Mouse (Mus musculus) heart, embryonic 11.5 days (tissue): ENCODE measurements around the gene Nxph1. TPM values are rescaled to one million over a fixed set of nuclear protein-coding genes. Genes with fewer than 3 reads are reported as not detected.

Experiments
- ATAC-seq: fragments of 200-750 bp; cut with Nextera tagmentation; replicated peaks from 2 replicates; pipeline ENCODE4 v1.8.0; 2017; ENCODE audit warnings: moderate library complexity; ENCODE audit not compliant: insufficient number of reproducible peaks, low FRiP score, low TSS enrichment
- H3K27ac ChIP-seq: fragments of 300-500 bp; sonication (generic); 2 replicates; pipeline ENCODE4 v1.5.1; 2014; ENCODE audit warnings: mild to moderate bottlenecking, low read depth, low read length
- H3K27me3 ChIP-seq: fragments of 300-500 bp; sonication (generic); 2 replicates; pipeline ENCODE4 v1.6.1; 2014; ENCODE audit warnings: mild to moderate bottlenecking, low read length, mixed read lengths; ENCODE audit not compliant: control insufficient read depth, insufficient read depth
- H3K36me3 ChIP-seq: fragments of 300-500 bp; sonication (generic); 2 replicates; pipeline ENCODE4 v1.6.1; 2014; ENCODE audit warnings: mild to moderate bottlenecking, low read length, moderate library complexity, mixed read lengths; ENCODE audit not compliant: control insufficient read depth, insufficient read depth
- H3K4me1 ChIP-seq: fragments of 300-500 bp; sonication (generic); 2 replicates; pipeline ENCODE4 v1.6.1; 2014; ENCODE audit warnings: low read length; ENCODE audit not compliant: control insufficient read depth, insufficient read depth
- H3K4me2 ChIP-seq: fragments of 300-500 bp; sonication (generic); 2 replicates; pipeline ENCODE4 v1.6.1; 2014; ENCODE audit warnings: mild to moderate bottlenecking, moderate library complexity
- H3K4me3 ChIP-seq: fragments of 300-500 bp; sonication (generic); 2 replicates; pipeline ENCODE4 v1.5.1; 2014; ENCODE audit warnings: low read depth, low read length
- H3K9ac ChIP-seq: fragments of 300-500 bp; sonication (generic); 2 replicates; pipeline ENCODE4 v1.6.1; 2014; ENCODE audit warnings: mild to moderate bottlenecking, low read depth, low read length, moderate library complexity
- H3K9me3 ChIP-seq: fragments of 300-500 bp; sonication (generic); replicated peaks from 2 replicates; pipeline ENCODE4 v1.6.1; 2016; ENCODE audit warnings: low read length; ENCODE audit not compliant: control insufficient read depth
- WGBS: fragments of 180-500 bp; shearing (Covaris S2); extraction: QIAGEN DNeasy Blood & Tissue Kit; methylation state at CpG from one replicate; pipeline ENCODE4 v1.1.7; 2014; ENCODE audit not compliant: insufficient replicate concordance; 5-methylcytosine and 5-hydroxymethylcytosine counted together
- polyA plus RNA-seq: library from polyadenylated mRNA; unstranded; fragments of >200 nt; fragmentation: Nextera tagmentation; extraction: Ambion mirVana; gene quantifications from 2 replicates; pipeline ENCODE4 v1.2.1, GENCODE M21; 2014

The Nxph1 gene
- polyA plus RNA-seq, 1 experiment from 2014 or later: not detected

GRCm38 (mm10) chr6:8956743-8957528 lies 8.7 kb downstream of the Nxph1 start:
- H3K9me3 ChIP-seq: no peaks in the 10 kb centered on the region
- WGBS: 3% methylated on average over 25 of the region's 25 CpGs
- no peak overlapping the region for H3K4me3 ChIP-seq
- no peaks in the 10 kb centered on the region for H3K36me3 ChIP-seq
- H3K4me1 ChIP-seq: no peaks in the 10 kb centered on the region
- no peak overlapping the region for H3K27ac ChIP-seq
- no peak overlapping the region for H3K4me2 ChIP-seq
- peaks cover 66% of the 10 kb centered on the region for H3K27me3 ChIP-seq
- ATAC-seq: no peak
- H3K9ac ChIP-seq: no peak overlapping the region

- H3K4me3 ChIP-seq: no peak overlapping the region
- 0 out of 2 replicates have a peak, but pooled peaks have one; percentile 67 for ATAC-seq
- H3K4me2 ChIP-seq: no peak overlapping the region; the same call in 1 of the 2 replicates
These were observed 9.3 kb downstream of the Nxph1 start for GRCm38 (mm10) chr6:8957529-8957887.

GRCm38 (mm10) chr6:8958081-8958919 lies 10.1 kb downstream of the Nxph1 start:
- H3K27me3 ChIP-seq: peaks cover 53% of the 10 kb centered on the region
- H3K9me3 ChIP-seq: no peaks in the 10 kb centered on the region
- no peak overlapping the region for H3K4me3 ChIP-seq
- WGBS: 6% methylated on average over 28 of the region's 28 CpGs
- no peaks in the 10 kb centered on the region for H3K36me3 ChIP-seq
- peak overlapping the region; percentile 41 for H3K4me2 ChIP-seq
- no peak overlapping the region for H3K9ac ChIP-seq
- no peak overlapping the region for H3K27ac ChIP-seq
- ATAC-seq: no peak
- no peaks in the 10 kb centered on the region for H3K4me1 ChIP-seq

More at GRCm38 (mm10) chr6:8957529-8957887, 9.3 kb downstream of the Nxph1 start:
- no peak overlapping the region for H3K27ac ChIP-seq
- H3K9me3 ChIP-seq: no peaks in the 10 kb centered on the region
- peaks cover 61% of the 10 kb centered on the region for H3K27me3 ChIP-seq
- no peaks in the 10 kb centered on the region for H3K36me3 ChIP-seq
- H3K9ac ChIP-seq: no peak overlapping the region
- under 1% methylated on average over 15 of the region's 15 CpGs for WGBS
- no peaks in the 10 kb centered on the region for H3K4me1 ChIP-seq

- 72% methylated on average over 4 of the region's 4 CpGs for WGBS
- Histone ChIP-seq H3K27me3 (peaks cover 41% of the 10 kb centered on the region), H3K36me3 (no peaks in the 10 kb centered on the region), H3K4me2 (no peak overlapping the region), H3K9ac (no peak overlapping the region), H3K4me1 (no peaks in the 10 kb centered on the region), H3K27ac (no peak overlapping the region), H3K9me3 (no peaks in the 10 kb centered on the region), H3K4me3 (no peak overlapping the region)
- ATAC-seq: no peak
These were observed 11.6 kb downstream of the Nxph1 start for GRCm38 (mm10) chr6:8959810-8960209.

GRCm38 (mm10) chr6:8970576-8970975 lies 22.3 kb downstream of the Nxph1 start:
- ATAC-seq: no peak
- no peak overlapping the region for H3K4me3 ChIP-seq
- no peaks in the 10 kb centered on the region for H3K4me1 ChIP-seq
- no peak overlapping the region for H3K4me2 ChIP-seq
- H3K36me3 ChIP-seq: no peaks in the 10 kb centered on the region
- no peak overlapping the region for H3K27ac ChIP-seq
- WGBS: 53% methylated on average over 2 of the region's 2 CpGs
- no peaks in the 10 kb centered on the region for H3K9me3 ChIP-seq
- H3K9ac ChIP-seq: no peak overlapping the region
- no peaks in the 10 kb centered on the region for H3K27me3 ChIP-seq

- no peaks in the 10 kb centered on the region for H3K36me3 ChIP-seq
- ATAC-seq: no peak
- no peak overlapping the region for H3K9ac ChIP-seq
- H3K27me3 ChIP-seq: no peaks in the 10 kb centered on the region
- no peak overlapping the region for H3K27ac ChIP-seq
- no peaks in the 10 kb centered on the region for H3K9me3 ChIP-seq
- WGBS: 45% methylated on average over 4 of the region's 4 CpGs
- H3K4me3 ChIP-seq: no peak overlapping the region
- H3K4me1 ChIP-seq: no peaks in the 10 kb centered on the region
- H3K4me2 ChIP-seq: no peak overlapping the region
These were observed 31.1 kb downstream of the Nxph1 start for GRCm38 (mm10) chr6:8979237-8979871.

- WGBS: 67% methylated on average over 12 of the region's 12 CpGs
These were observed 48.2 kb downstream of the Nxph1 start for GRCm38 (mm10) chr6:8996301-8996943.

GRCm38 (mm10) chr6:8997326-8997725 lies 49.1 kb downstream of the Nxph1 start:
- no peaks in the 10 kb centered on the region for H3K9me3 ChIP-seq
- WGBS: 70% methylated on average over 2 of the region's 2 CpGs
- H3K4me1 ChIP-seq: no peaks in the 10 kb centered on the region
- no peak overlapping the region for H3K4me2 ChIP-seq
- H3K27me3 ChIP-seq: no peaks in the 10 kb centered on the region
- H3K36me3 ChIP-seq: no peaks in the 10 kb centered on the region
- no peak for ATAC-seq
- H3K27ac ChIP-seq: no peak overlapping the region
- H3K9ac ChIP-seq: no peak overlapping the region
- no peak overlapping the region for H3K4me3 ChIP-seq

More at GRCm38 (mm10) chr6:8996301-8996943, 48.2 kb downstream of the Nxph1 start:
- Histone ChIP-seq H3K4me2 (no peak overlapping the region), H3K4me1 (no peaks in the 10 kb centered on the region), H3K9ac (no peak overlapping the region), H3K9me3 (no peaks in the 10 kb centered on the region), H3K27ac (no peak overlapping the region), H3K36me3 (no peaks in the 10 kb centered on the region), H3K27me3 (no peaks in the 10 kb centered on the region), H3K4me3 (no peak overlapping the region)
- ATAC-seq: no peak
